Mouse (Mus musculus): ENCODE measurements at regions not wholly inside any gene's neighbourhood (a gene's known extent, or its start where the extent isn't known, plus 50 kb on each side); places are given as distances from the start of the nearest gene placed in this dataset.
A peak's percentile ranks its signal among the peaks of the same experiment; 100 is the strongest.

GRCm38 (mm10) chr13:15879576-15879975 is 132.1 kb upstream of the Inhba start:
- Histone ChIP-seq H3K4me3 (no peak overlapping the region), H3K27ac (no peak overlapping the region), H3K27me3 (ENCODE audit: insufficient read depth, poor library complexity, severe bottlenecking) (no peaks in the 10 kb centered on the region), H3K4me1 (replicated peaks) (no peaks in the 10 kb centered on the region), H3K36me3 (no peaks in the 10 kb centered on the region), H3K9me3 (no peaks in the 10 kb centered on the region)
- no peak for DNase-seq (ENCODE audit: low spot score)

- no peak for DNase-seq (ENCODE audit: low spot score)
- no peaks in the 10 kb centered on the region for H3K36me3 ChIP-seq
- no peaks in the 10 kb centered on the region for H3K9me3 ChIP-seq
- H3K4me1 ChIP-seq (replicated peaks): no peaks in the 10 kb centered on the region
- no peaks in the 10 kb centered on the region for H3K27me3 ChIP-seq (ENCODE audit: insufficient read depth, poor library complexity, severe bottlenecking)
- 84% methylated on average over 3 of the region's 3 CpGs for WGBS
- H3K4me3 ChIP-seq: no peak overlapping the region
- no peak overlapping the region for H3K27ac ChIP-seq
Observed at GRCm38 (mm10) chr13:15890794-15891193, 120.9 kb upstream of the Inhba start.

- Histone ChIP-seq H3K4me1 (replicated peaks) (no peaks in the 10 kb centered on the region), H3K9me3 (no peaks in the 10 kb centered on the region), H3K36me3 (no peaks in the 10 kb centered on the region), H3K4me3 (no peak overlapping the region), H3K27ac (no peak overlapping the region), H3K27me3 (ENCODE audit: insufficient read depth, poor library complexity, severe bottlenecking) (no peaks in the 10 kb centered on the region)
- no peak for DNase-seq (ENCODE audit: low spot score)
Observed at GRCm38 (mm10) chr13:15891403-15891802, 120.2 kb upstream of the Inhba start.

GRCm38 (mm10) chr13:15898201-15898600 is 113.5 kb upstream of the Inhba start:
- DNase-seq (ENCODE audit: low spot score): no peak
- Histone ChIP-seq H3K27me3 (ENCODE audit: insufficient read depth, poor library complexity, severe bottlenecking) (no peaks in the 10 kb centered on the region), H3K4me3 (no peak overlapping the region), H3K9me3 (no peaks in the 10 kb centered on the region), H3K4me1 (replicated peaks) (peaks cover 7% of the 10 kb centered on the region), H3K36me3 (no peaks in the 10 kb centered on the region), H3K27ac (no peak overlapping the region)
- 91% methylated on average over 1 of the region's 1 CpGs for whole genome bisulfite sequencing

- Histone ChIP-seq H3K36me3 (no peaks in the 10 kb centered on the region), H3K9me3 (no peaks in the 10 kb centered on the region), H3K4me1 (replicated peaks) (peaks cover 7% of the 10 kb centered on the region), H3K27ac (peak overlapping the region; percentile 35; the same call in 1 of the 2 replicates), H3K4me3 (no peak overlapping the region), H3K27me3 (ENCODE audit: insufficient read depth, poor library complexity, severe bottlenecking) (no peaks in the 10 kb centered on the region)
- peak; percentile 5 for DNase-seq (ENCODE audit: low spot score)
- 45% methylated on average over 7 of the region's 7 CpGs for WGBS
Observed at GRCm38 (mm10) chr13:15901710-15902675, 109.7 kb upstream of the Inhba start.

- Histone ChIP-seq H3K27ac (no peak overlapping the region), H3K36me3 (no peaks in the 10 kb centered on the region), H3K4me1 (replicated peaks) (no peaks in the 10 kb centered on the region), H3K9me3 (no peaks in the 10 kb centered on the region), H3K4me3 (no peak overlapping the region), H3K27me3 (ENCODE audit: insufficient read depth, poor library complexity, severe bottlenecking) (no peaks in the 10 kb centered on the region)
- WGBS: 81% methylated on average over 1 of the region's 1 CpGs
- no peak for DNase-seq (ENCODE audit: low spot score)
Observed at GRCm38 (mm10) chr13:15907806-15908205, 103.8 kb upstream of the Inhba start.

GRCm38 (mm10) chr13:15910578-15910977 is 101.1 kb upstream of the Inhba start:
- no peak overlapping the region for H3K27ac ChIP-seq
- H3K27me3 ChIP-seq (ENCODE audit: insufficient read depth, poor library complexity, severe bottlenecking): no peaks in the 10 kb centered on the region
- no peak overlapping the region for H3K4me3 ChIP-seq
- H3K9me3 ChIP-seq: no peaks in the 10 kb centered on the region
- no peak for DNase-seq (ENCODE audit: low spot score)
- H3K36me3 ChIP-seq: no peaks in the 10 kb centered on the region
- WGBS: 85% methylated on average over 2 of the region's 2 CpGs
- no peaks in the 10 kb centered on the region for H3K4me1 ChIP-seq (replicated peaks)

GRCm38 (mm10) chr13:15911263-15911662 is 100.4 kb upstream of the Inhba start:
- Histone ChIP-seq H3K36me3 (no peaks in the 10 kb centered on the region), H3K27me3 (ENCODE audit: insufficient read depth, poor library complexity, severe bottlenecking) (no peaks in the 10 kb centered on the region), H3K9me3 (no peaks in the 10 kb centered on the region), H3K4me1 (replicated peaks) (no peaks in the 10 kb centered on the region), H3K4me3 (no peak overlapping the region), H3K27ac (no peak overlapping the region)
- 94% methylated on average over 1 of the region's 1 CpGs for WGBS
- DNase-seq (ENCODE audit: low spot score): no peak

GRCm38 (mm10) chr13:15914270-15914669 is 97.4 kb upstream of the Inhba start:
- Histone ChIP-seq H3K9me3 (no peaks in the 10 kb centered on the region), H3K27me3 (ENCODE audit: insufficient read depth, poor library complexity, severe bottlenecking) (no peaks in the 10 kb centered on the region), H3K4me1 (replicated peaks) (no peaks in the 10 kb centered on the region), H3K4me3 (no peak overlapping the region), H3K36me3 (no peaks in the 10 kb centered on the region), H3K27ac (no peak overlapping the region)
- 75% methylated on average over 1 of the region's 1 CpGs for WGBS
- no peak for DNase-seq (ENCODE audit: low spot score)

- Histone ChIP-seq H3K27me3 (ENCODE audit: insufficient read depth, poor library complexity, severe bottlenecking) (no peaks in the 10 kb centered on the region), H3K4me3 (no peak overlapping the region), H3K4me1 (replicated peaks) (0 out of 2 replicates have a peak, but pooled peaks cover 3% of the 10 kb centered on the region), H3K36me3 (no peaks in the 10 kb centered on the region), H3K9me3 (no peaks in the 10 kb centered on the region), H3K27ac (no peak overlapping the region)
- no peak for DNase-seq (ENCODE audit: low spot score)
- 91% methylated on average over 3 of the region's 3 CpGs for WGBS
Observed at GRCm38 (mm10) chr13:15929890-15930289, 81.8 kb upstream of the Inhba start.

GRCm38 (mm10) chr13:15931553-15932162 is 80.0 kb upstream of the Inhba start:
- no peak overlapping the region for H3K4me3 ChIP-seq
- no peaks in the 10 kb centered on the region for H3K36me3 ChIP-seq
- no peak overlapping the region for H3K27ac ChIP-seq
- no peak for DNase-seq (ENCODE audit: low spot score)
- H3K9me3 ChIP-seq: no peaks in the 10 kb centered on the region
- H3K4me1 ChIP-seq (replicated peaks): 0 out of 2 replicates have a peak, but pooled peaks cover 3% of the 10 kb centered on the region
- WGBS: 30% methylated on average over 5 of the region's 5 CpGs
- no peaks in the 10 kb centered on the region for H3K27me3 ChIP-seq (ENCODE audit: insufficient read depth, poor library complexity, severe bottlenecking)

- no peaks in the 10 kb centered on the region for H3K27me3 ChIP-seq (ENCODE audit: insufficient read depth, poor library complexity, severe bottlenecking)
- H3K27ac ChIP-seq: no peak overlapping the region
- H3K9me3 ChIP-seq: no peaks in the 10 kb centered on the region
- WGBS: 83% methylated on average over 1 of the region's 1 CpGs
- no peak for DNase-seq (ENCODE audit: low spot score)
- no peaks in the 10 kb centered on the region for H3K36me3 ChIP-seq
- 0 out of 2 replicates have a peak, but pooled peaks cover 3% of the 10 kb centered on the region for H3K4me1 ChIP-seq (replicated peaks)
- H3K4me3 ChIP-seq: no peak overlapping the region
Observed at GRCm38 (mm10) chr13:15935689-15936088, 76.0 kb upstream of the Inhba start.

- Histone ChIP-seq H3K9me3 (no peaks in the 10 kb centered on the region), H3K27me3 (ENCODE audit: insufficient read depth, poor library complexity, severe bottlenecking) (no peaks in the 10 kb centered on the region), H3K27ac (no peak overlapping the region), H3K4me1 (replicated peaks) (0 out of 2 replicates have a peak, but pooled peaks cover 3% of the 10 kb centered on the region), H3K4me3 (no peak overlapping the region), H3K36me3 (no peaks in the 10 kb centered on the region)
- DNase-seq (ENCODE audit: low spot score): no peak
- WGBS: 86% methylated on average over 1 of the region's 1 CpGs
Observed at GRCm38 (mm10) chr13:15936109-15936508, 75.5 kb upstream of the Inhba start.
